Mouse (Mus musculus) brown adipose tissue, adult 24 weeks (tissue): ENCODE results near the gene Zfp990. TPM values are rescaled to one million over a fixed set of nuclear protein-coding genes. Genes with fewer than 3 reads are reported as not detected.
"Not testable (repeated sequence)": the region's sequence is repeated elsewhere in the genome, so short reads cannot be mapped to it uniquely, and the experiment has no call there.

Experiments used
- H3K27ac ChIP-seq: fragments of 200-500 bp; replicated peaks from 2 replicates; pipeline ENCODE4 v1.5.1; 2012; ENCODE audit warnings: low read depth, mild to moderate bottlenecking, low read length
- H3K4me1 ChIP-seq: fragments of 200-500 bp; 2 replicates; pipeline ENCODE4 v1.6.1; 2012; ENCODE audit warnings: low read length, mixed read lengths; ENCODE audit not compliant: control insufficient read depth, insufficient read depth, insufficient read length
- H3K4me3 ChIP-seq: fragments of 200-500 bp; 2 replicates; pipeline ENCODE4 v1.5.1; 2012; ENCODE audit warnings: low read depth, mild to moderate bottlenecking, low read length, moderate library complexity; ENCODE audit not compliant: insufficient read depth
- polyA plus RNA-seq: library from polyadenylated mRNA; stranded (reverse); fragments of >200 nt; gene quantifications from 2 replicates; pipeline ENCODE4 v1.2.4, GENCODE M21; 2012; ENCODE audit not compliant: missing spikeins, insufficient read depth, insufficient read length

Zfp990 gene
- polyA plus RNA-seq: 1.0 and 2.2 TPM in 2 replicates

GRCm38 (mm10) chr4:145510459-145510858 is at the start of gene Zfp990:
Zfp990 (plus strand) TSS chr4:145510759.
- not testable (repeated sequence) for H3K4me1 ChIP-seq, H3K4me3 ChIP-seq, H3K27ac ChIP-seq

GRCm38 (mm10) chr4:145463553-145464253 is 46.9 kb upstream of the Zfp990 start:
- H3K4me3 ChIP-seq: peak overlapping the region; percentile 41
- H3K4me1 ChIP-seq, H3K27ac ChIP-seq: not testable (repeated sequence)

GRCm38 (mm10) chr4:145478128-145478527 is 32.4 kb upstream of the Zfp990 start:
- Histone ChIP-seq H3K4me1 (no peaks in the 10 kb centered on the region), H3K27ac (no peak overlapping the region), H3K4me3 (no peak overlapping the region)

DNA sequence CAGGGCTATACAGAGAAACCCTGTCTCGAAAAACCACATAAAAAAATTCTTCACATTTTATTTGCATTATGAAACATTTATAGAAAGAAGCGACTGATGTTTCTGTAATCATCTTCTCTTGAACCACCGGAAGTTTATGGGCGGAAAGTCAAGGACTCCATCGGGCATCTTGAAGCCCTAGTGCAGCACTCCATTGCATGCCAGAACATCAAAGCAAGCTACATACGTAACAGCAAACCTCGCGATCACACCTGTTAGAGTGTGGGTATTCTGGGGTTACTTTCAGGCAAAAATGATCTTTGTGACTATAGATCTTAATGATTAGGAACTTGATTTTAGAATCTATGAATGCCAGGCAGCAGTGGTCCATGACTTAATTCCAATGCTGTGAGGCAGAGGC is 29.9 kb upstream of the Zfp990 start:
- H3K27ac ChIP-seq, H3K4me3 ChIP-seq, H3K4me1 ChIP-seq: not testable (repeated sequence)

DNA sequence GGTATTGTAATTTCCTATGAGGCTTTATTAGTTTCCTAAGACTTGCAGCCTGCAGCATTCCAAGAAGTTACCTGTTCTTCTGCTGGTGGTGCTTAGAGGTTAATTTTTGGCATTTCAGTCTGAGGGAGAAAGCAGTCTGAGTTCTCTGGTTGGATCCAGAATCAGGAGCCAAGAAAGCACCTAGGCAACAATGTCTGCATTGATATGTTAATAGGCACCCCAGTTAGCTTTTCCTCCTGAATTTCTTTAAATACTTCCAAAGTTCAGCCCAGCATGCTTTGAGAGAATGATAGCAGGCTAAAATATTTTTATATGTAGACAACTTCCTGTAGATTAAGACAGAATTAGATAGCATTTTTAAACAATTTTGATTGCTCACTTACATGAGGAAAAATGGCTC is 21.2 kb upstream of the Zfp990 start:
- H3K4me1 ChIP-seq: no peaks in the 10 kb centered on the region
- H3K27ac ChIP-seq: no peak overlapping the region
- no peak overlapping the region for H3K4me3 ChIP-seq

- no peak overlapping the region for H3K27ac ChIP-seq
- H3K4me1 ChIP-seq: no peaks in the 10 kb centered on the region
- no peak overlapping the region for H3K4me3 ChIP-seq
Observed at GRCm38 (mm10) chr4:145492132-145492531, 18.4 kb upstream of the Zfp990 start.

DNA sequence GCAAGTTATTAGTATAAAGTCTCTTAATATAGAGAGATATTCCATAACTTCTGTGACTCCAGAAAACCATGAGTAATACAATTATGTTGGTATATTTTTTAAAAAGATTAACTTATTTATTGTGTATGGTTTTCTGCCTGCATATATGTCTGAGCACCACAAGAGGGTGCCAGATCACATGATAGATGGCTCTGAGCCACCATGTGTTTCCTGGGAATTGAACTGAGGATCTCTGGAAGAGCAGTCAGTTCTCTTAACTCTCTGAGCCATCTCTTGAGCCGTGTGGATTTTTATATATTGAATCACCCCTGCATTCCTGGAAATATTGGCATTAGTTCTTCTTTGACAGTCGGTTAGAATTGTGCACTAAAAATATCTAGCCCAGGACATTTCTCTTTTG is 17.2 kb upstream of the Zfp990 start:
- not testable (repeated sequence) for H3K4me1 ChIP-seq, H3K4me3 ChIP-seq

GRCm38 (mm10) chr4:145514637-145515036 is 4.1 kb downstream of the Zfp990 start:
- H3K4me1 ChIP-seq, H3K4me3 ChIP-seq, H3K27ac ChIP-seq: not testable (repeated sequence)

More for the DNA sequence above, 17.2 kb upstream of the Zfp990 start:
- not testable (repeated sequence) for H3K27ac ChIP-seq

DNA sequence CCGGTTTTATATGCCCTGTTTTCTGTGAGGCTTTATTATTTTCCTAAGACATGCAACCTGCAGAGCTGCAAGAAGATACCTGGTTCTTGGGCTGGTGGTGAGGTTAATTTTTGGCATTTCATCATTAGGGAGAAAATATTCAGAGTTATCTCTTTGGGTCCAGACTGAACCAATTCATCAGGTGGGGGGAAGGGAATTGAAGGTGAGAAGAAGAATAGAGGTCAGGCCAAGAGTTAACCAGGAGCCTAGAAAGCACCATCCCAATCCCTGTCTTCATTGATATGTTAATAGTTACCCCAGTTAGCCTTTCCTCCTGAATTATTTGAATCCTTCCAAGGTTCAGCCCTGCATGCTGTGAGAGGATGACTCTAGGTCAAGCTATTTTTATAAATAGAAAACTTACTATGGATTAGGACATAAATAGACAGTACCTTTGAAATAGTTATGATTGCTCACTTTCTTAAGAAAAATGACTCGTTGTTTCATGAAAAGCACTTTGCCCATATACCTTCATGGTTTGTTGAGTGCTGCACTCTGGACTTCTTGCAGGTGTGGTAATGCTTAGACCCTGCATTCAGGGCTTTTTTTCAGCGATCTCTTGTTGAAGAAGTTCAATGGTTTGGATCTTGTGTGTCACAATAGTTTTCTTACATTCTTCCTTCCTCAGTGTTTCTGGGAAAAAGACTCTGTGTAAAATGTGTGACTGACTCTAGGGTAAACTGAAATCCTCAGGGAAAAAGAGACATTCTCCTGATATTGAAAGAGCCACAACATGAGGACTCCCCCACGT is 5.4 kb downstream of the Zfp990 start:
- not testable (repeated sequence) for H3K4me3 ChIP-seq, H3K4me1 ChIP-seq, H3K27ac ChIP-seq

- H3K4me3 ChIP-seq, H3K27ac ChIP-seq, H3K4me1 ChIP-seq: not testable (repeated sequence)
Observed at GRCm38 (mm10) chr4:145517391-145517790, 6.8 kb downstream of the Zfp990 start.

GRCm38 (mm10) chr4:145543861-145544260 is 33.3 kb downstream of the Zfp990 start:
- H3K27ac ChIP-seq, H3K4me3 ChIP-seq, H3K4me1 ChIP-seq: not testable (repeated sequence)

GRCm38 (mm10) chr4:145545106-145545505 is 34.5 kb downstream of the Zfp990 start:
- not testable (repeated sequence) for H3K27ac ChIP-seq, H3K4me3 ChIP-seq, H3K4me1 ChIP-seq

DNA sequence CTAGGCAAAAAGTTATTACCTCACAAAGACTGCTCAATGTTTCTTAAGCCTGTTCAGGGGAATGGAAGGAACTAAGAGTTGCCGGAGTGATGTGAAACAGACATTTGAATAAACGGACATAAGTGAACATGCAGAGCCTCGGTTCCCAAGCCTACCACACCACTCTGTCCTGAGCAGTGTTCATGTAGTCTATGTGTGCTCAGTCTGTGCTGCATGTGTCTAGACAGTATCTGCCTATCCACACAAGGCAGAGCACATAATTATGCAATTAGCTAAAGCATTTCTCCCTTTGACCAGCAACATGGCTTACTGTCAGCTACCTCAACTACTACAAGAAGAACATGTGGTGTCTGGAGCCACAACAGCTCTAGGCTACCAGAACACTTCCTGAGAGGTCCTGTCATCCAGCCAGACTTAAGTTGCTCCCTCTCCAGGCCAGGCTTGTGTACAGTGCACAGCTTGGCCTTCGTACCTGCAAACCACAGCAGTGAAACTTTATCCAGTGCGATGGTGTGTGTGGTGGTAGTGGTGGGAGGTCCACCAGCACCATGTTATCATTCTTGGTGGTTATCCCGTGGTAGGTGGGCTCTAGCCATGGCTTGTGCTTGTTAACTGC is 35.3 kb downstream of the Zfp990 start:
- H3K4me3 ChIP-seq, H3K27ac ChIP-seq, H3K4me1 ChIP-seq: not testable (repeated sequence)

DNA sequence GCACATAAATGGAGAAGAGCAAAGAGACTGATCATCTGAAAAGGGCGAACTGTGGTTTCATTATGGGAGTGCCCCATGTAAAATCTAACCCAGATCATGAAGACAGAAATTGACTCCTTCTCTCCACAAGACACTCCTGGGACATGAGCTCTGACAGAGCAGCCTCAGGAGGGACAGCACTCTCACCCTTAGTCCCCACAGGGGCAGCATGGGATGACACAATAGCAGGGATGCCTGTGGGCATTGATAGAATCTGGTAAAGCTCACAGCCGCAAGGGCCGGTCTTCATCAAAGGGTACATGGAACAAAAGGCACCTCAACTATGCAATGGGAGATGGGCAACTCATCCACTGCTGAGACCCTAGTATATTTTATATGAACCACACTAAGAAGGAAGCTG is 35.9 kb downstream of the Zfp990 start:
- H3K4me3 ChIP-seq, H3K4me1 ChIP-seq, H3K27ac ChIP-seq: not testable (repeated sequence)

DNA sequence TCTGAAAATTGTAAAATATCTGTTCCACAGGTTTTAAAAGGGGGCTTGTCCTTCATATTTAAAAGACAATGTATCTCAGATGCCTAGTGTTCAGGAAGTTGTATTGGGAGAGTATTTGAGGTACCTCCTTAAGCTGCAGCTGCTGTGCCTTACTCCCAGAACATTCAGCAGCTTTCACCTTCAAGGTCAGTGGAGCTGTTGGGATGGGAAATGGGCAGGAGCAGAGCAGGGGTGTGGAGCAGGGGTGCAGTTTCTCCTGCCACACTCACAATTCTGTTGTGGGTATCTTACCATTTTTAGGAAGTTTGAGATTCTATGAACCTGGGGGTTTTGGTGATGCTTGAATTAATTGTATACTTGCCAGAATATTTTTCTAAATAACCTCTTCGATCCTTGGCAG is 46.1 kb downstream of the Zfp990 start:
- H3K27ac ChIP-seq: no peak overlapping the region
- H3K4me1 ChIP-seq: no peaks in the 10 kb centered on the region

More for the DNA sequence above, 46.1 kb downstream of the Zfp990 start:
- no peak overlapping the region for H3K4me3 ChIP-seq
